Mouse (Mus musculus): ENCODE data around the gene Gusb.
A peak's percentile ranks its signal among the peaks of the same experiment; 100 is the strongest.

Gusb gene

DNA sequence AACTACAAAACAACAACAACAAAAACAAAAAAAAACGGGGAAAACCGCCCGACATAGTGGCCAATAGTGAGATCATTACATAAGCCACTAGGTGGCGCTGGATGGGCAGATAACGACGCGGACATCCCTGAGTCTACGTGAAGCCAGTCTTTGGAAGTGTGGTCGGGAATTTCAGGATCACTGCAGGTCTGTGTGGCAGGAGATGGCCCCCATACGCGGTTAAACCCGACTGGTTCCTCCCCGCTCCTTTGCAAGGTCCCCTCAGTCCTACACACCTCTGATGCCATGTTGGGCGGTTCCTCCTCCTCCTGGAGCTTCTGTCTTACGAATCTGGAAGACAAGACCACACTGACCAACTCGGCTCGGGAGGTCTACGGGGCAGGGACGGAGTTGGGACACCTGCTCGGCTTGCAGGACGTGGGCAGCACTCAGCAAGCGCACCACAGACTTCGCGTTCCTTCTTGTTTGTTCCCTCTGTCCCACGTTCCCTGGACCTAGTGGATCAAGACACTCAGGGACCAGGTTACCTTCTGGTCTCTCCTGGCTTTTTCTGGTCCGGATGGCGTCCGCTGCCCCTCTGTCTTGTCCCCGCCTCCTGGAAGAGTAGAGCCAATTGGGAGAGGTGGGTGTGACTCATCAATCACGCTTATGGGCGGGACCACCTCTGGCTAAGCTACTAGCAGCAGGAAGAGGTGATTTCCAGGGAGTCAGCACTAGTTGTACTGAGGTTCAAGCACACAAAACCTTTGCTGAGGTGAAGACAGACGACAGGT is 21.1 kb upstream of the Gusb start:
- peak; percentile 91 for DNase-seq (ENCODE audit: low spot score)

DNA sequence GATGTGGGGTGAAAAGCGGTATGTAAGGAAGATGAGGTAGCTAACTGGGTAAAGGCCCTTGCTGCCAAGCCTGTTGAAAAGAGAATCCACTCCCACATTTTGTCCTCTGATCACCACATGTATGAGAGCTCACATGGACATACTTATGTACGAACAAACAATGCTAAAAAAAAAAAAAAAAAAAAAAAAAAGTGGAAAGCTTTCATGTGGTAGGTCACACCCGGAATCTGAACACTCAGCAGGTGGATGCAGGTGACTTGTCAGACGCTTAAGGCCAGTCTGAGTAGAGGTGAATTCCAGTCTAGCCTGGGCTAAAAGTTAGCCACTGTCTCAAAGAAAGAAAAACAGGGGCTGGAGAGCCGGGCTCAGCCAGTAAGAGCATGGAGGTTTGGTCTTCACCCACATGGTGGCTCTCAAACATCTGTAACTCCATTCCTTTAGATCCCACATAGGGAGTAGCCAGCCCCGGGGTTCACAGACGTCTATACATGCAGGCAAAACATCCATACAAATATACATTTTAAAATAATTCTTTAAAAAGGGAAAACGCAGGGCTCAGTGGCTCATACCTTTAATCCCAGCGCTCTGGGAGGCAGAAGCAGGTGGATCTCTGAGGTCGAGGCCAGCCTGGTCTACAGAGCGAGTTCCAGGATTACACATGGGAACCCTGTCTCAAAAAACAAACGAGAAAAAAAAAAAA is 20.4 kb upstream of the Gusb start:
- DNase-seq (ENCODE audit: low spot score): no peak

DNA sequence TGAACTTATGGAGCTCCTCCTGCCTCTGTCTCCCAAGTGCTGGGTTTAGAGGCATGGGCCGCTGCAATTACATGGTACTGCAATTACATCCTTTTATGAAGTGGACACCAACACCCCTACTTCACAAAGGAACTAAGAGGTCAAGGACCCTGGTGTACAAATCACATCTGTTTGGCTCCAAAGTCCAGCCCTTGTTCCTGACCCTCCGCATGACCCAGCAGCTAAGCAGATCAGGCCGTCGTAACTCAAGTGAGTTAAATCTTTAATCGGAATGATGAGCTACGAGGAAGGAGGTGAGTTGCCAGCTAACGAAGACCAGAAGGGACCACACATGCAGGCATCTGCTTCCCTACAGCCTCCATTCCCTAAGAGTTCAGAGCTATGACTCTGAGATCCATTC is 19.5 kb upstream of the Gusb start:
- no peak for DNase-seq (ENCODE audit: low spot score)

DNA sequence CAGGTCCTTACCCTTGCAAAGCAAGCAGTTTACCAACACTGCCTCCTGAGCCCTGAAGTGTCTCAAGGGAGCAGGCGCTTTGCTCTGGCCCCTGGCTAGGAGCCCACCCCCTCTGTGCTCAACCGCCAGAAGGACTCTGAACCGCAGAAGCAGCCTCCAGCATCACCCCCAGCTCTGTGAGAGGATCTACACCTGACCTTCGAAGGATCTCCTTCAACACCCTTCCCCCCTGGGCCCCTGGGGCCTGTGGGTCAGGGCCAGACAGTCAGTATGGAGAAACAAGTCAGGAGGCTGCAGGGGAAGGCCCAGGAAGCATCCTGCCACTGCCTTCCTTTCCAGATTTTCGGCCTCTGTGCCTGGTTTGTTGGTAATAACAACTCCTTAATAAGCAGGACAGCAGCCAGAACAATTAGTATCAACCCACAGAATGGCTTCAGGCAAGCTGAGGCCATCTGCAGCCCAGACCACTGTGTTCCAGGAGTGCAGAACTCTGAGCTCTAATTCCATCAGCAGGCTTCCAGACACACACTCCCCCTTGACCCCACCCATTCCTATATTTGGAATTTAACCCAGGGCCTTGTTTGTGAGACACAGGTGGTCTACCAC is 18.6 kb upstream of the Gusb start:
- no peak for DNase-seq (ENCODE audit: low spot score)

DNA sequence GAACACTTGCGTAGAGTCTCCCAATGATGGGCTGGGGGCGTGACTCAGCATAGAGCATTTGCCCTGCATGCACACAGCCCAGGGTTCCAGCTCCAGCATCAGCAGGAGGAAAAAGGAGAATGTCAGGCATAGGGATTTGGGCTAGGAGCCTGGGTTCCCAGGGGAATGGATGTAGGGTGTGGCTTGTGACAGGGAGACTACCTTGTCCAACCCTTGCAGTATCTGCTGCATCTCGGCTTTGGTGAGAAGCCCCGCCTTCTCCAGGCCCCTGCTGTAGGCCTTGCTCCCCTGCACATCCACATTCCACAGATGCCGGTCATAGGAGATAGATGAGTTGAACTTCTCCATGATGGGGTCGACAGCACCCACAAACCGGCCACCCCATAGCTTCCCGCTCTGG is 16.6 kb upstream of the Gusb start:
- DNase-seq (ENCODE audit: low spot score): no peak

DNA sequence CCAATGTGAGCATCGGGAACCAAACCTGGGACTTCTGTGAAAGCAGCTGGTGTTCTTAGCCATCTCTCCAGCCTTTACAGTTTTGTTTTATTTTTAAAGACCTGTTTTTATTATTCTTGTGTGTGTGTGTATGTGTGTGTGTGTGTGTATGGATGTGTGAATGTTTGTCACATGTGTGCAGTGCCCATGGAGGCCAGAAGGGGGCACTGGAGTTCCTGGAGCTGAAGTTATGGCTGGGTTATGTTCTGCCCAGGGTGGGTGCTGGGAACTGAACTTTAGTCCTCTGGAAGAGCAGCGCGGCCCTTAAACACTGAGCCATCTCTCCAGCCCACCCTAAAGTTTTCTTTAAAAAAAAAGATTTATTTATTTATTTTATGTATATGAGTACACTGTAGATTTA is 12.3 kb upstream of the Gusb start:
- DNase-seq (ENCODE audit: low spot score): no peak

DNA sequence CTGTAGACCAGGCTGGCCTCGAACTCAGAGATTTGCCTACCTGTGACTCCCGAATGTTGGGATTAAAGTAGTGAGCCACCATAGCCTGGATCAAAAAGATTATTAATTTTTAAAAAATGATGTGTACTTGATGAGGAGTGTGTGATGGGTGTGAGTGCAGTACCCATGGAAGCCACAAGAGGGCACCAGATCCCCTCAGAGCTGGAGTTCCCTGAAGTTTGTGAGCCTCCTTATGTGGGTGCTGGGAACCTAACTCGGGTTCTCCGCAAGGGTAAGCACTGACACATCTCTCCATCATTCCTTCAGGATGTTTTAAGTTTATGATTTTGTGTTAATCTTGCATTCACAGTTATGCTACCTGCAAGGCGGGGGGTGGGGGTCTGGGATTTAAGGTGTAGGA is 8.1 kb upstream of the Gusb start:
- DNase-seq (ENCODE audit: low spot score): no peak

DNA sequence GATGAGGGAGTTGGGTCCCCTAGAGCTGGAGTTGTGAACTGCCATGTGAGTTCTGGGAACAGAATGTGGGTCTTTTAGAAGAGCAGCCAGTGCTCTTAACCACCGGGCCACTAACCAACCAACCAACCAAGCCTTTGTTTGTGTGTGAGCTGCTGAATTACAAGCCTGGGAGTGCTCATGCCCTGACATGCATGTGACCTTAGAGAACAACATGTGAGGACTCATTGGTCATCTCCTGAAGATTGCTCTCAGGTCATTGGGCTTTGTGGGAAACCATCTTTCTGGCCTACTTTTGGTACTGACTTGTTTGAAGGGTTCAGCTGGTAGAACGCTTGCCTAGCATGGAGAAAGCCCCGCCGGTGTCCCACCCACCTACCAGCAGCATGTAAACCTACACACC is 6.9 kb upstream of the Gusb start:
- DNase-seq (ENCODE audit: low spot score): no peak

DNA sequence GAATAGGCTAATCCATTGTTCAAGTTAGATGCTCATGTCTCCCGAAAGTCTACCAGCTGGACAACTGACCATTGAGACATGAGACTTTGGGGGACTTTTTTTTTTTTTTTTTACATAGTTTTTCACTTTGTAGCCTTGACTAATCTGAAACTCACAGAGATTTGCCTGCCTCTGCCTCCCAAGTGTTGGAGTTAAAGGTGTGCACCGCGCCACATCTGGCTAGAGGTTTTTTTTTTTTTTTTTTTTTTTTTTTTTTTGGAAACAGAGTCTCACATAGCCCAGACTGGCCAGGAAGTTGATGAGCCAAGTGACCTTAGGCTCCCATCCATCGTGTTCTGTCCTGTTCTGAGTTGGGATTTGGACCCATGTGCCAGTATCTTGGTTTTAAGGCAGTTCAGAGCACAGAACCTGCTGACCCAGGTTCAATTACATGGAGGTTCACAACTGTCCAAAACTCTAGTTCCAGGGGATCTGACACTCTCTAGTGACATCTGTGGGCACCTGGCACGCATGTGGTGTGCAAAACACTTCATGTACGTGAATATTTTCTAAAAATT is 5.3 kb upstream of the Gusb start:
- DNase-seq (ENCODE audit: low spot score): no peak

DNA sequence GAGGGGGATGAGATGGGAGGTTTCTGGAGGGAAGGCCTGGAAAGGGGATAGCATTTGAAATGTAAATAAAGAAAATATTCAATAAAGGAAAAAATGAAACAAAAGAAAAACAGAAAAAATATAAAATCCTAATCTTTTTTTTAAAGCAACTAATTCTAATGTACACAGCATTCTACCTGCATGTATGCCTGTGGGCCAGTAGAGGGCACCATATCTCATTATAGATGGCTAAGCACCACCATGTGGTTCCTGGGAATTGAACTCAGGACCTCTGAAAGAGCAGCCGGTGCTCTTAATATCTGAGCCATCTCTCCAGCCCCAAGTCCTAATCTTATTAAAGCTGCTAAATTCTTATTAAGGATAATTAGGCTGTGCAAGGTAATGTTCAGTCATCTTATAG is 4.5 kb upstream of the Gusb start:
- DNase-seq (ENCODE audit: low spot score): no peak

DNA sequence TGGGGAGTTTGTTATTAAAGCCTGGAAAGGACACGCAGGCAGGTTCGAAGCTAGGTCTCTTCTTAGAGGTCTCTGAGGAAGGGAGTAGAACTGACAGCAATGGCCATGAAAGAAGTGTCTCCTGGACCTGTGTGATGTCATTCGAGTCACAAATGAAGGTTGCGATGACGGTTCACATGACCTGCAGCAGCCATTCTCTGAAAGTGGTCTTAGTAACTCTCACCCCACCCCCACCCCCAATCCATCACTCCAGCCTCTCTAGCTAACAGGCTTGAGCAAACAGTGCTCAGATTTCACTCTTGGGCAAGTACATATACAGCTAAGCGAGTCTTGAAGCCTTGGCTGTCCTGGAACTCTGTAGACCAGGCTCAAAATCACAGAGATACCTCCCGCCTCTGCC is 380 bp upstream of the Gusb start:
- DNase-seq (ENCODE audit: low spot score): no peak

DNA sequence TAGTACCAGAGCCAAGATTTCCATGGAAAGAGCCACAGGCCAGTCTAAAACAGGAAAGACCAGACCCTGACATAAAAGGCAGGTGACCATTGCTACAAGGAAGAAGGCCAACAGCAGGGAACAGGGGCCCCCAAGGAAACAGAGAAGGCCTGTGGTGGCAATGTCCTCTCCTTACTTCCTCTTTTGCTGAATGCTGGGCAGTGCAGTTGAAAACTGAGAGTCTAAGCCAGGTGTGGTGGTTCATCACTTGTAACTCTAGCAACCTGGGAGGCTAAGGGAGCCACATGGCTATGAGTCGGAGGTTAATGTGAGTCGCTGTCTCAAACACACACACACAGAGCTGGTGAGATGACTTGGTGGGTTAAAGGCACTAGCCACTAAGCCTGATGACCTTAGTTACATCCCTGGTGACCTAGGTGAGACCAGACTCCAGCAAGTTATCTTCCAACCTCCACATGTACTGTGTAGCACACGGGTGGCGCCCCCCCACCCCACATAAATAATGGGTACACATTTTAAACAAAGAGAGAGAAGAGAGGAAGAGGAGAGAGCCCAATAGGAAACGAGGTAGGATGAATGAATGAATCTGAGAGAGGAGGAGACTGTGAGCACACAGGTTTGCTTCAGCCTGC is 1.4 kb downstream of the Gusb start:
- DNase-seq (ENCODE audit: low spot score): no peak

DNA sequence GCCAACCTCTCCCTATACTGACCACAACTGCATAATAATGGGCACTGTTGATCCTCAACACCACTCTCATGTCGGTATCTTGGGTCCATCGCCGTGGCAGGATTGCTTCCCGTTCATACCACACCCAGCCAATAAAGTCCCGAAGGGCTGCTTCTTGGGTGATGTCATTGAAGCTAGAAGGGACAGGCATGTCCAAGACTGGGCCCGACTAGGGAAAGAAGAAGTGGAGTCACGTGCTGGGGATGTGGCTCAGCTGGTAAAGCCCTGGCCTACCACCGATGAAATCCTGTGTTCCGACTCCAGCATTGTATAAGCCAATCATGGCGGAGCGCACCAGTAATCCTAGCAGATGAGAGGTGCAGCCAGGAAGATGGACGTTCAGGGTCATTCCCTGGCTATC is 2.1 kb downstream of the Gusb start:
- peak; percentile 20 for DNase-seq (ENCODE audit: low spot score)

DNA sequence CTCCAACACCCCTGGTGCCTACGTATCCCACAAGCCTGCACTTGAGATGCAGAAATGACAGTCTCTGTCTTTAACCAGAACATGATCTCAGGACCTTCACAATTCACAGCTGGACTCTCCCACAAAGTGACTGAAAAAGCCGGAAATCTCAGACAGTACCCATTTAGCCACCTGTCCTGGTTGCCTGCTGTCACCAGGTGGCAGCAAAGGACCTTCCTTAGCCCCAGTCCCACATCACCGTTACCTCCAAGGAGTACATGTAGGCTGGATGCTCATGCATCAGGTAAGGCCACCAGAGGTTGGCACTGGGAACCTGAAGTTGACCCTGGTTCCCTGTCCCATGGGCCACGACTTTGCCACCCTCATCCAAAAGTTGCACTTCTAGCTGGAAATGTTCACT is 3.8 kb downstream of the Gusb start:
- peak; percentile 61 for DNase-seq (ENCODE audit: low spot score)

DNA sequence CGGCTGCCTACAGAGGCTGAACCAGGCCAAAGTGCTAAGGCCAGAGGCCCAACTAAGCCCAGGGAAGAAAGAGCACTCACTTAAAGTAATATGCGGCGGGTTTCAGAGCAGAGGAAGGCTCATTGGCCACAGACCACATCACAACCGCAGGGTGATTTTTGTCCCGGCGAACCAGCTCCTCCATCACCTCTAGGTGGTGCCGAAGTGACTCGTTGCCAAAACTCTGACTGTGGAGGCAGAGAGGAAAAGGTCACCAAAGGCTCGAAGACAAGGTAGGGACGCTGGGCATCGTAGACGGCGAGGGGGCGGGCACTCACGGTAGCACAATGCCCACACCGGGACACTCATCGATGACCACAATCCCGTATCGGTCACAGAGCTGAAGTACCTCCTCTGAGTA is 5.1 kb downstream of the Gusb start:
- no peak for DNase-seq (ENCODE audit: low spot score)

DNA sequence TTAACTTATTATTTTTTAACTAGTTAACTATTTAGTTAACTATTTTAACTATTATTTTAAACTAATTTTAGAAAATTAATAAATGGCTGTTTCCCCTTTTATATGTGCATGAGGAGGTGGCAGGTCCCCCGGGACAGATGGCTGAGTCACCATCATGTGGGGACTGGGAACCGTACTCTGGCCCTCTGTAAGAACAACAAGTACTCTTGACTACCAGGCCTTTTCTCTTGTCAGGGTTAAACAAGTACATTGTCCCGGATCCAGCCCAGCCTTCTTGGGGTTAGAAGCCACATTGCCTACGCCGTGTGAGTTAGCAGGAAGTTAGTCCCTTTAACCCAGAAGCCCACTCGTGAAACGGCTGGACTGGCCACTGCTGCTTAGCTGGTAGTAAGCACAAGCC is 7.9 kb downstream of the Gusb start:
- no peak for DNase-seq (ENCODE audit: low spot score)

DNA sequence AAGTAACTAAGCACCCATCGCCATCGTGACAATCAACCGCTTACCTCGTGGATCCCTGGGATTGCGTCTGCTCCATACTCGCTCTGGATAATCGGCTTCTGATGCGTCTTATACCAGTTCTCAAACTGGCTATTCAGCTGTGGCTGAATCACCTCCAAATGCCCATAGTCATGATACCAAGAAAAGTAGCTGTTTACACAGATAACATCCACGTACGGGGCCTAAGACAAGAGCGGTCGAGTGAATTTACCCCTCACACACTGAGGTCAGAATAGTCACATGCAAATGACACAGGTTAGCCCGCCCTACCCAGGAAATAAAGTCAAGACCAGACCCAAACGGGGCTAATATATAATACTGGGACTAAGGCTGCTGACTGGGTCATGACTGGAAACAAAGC is 9.5 kb downstream of the Gusb start:
- DNase-seq (ENCODE audit: low spot score): no peak

DNA sequence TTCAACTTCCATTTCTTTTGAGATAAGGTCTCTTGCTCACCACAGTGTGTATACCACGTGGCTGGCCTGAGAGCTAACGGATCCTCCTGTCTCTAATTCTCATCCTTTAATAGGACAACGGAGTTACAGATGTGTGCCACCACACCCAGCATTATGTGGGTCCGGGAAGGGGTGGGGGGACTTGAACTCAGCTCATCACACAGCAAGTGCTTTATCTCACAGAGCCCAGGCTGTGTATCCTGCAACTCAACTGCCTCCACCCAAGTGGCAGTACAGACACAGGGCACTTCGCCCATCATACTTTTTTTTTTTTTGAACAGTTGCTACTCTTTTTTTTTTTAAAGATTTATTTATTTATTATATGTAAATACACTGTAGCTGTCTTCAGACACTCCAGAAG is 11.0 kb downstream of the Gusb start:
- DNase-seq (ENCODE audit: low spot score): no peak

DNA sequence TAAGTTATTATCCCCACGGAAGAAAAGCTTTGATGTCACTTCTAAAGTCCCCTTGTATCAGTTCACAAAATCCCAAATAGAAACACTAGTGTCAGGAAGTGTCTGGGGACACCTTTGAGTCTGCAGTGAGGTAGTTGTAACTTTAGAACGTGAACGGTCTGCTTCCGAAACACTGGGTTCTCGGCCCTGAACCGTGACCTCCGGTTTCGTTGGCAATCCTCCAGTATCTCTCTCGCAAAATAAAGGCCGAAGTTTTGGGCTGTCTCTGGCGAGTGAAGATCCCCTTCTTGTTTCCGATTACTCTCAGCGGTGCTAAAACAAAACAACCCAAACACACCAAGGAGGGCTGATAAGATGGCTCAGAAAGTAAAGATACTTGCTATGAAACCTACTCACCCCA is 13.5 kb downstream of the Gusb start:
- no peak for DNase-seq (ENCODE audit: low spot score)

DNA sequence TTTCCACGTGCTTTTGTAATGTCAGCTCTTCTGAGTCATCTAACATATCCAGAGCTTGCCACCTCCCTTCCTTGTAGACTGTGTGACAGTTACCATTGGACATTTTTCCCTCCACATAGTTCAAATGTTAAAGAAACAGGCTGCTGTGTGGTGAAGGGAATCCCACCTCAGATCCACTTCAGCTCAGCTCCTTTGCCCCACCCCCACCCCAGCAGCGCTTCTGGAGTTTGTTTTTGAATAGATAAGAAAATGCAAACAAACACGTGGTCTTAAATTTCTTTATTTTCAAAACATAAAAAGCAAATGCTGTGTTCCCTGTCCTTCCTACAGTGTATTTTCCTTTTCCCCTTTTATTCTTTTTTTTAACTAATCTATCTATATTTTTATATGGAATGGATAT is 22.6 kb downstream of the Gusb start:
- DNase-seq (ENCODE audit: low spot score): no peak

DNA sequence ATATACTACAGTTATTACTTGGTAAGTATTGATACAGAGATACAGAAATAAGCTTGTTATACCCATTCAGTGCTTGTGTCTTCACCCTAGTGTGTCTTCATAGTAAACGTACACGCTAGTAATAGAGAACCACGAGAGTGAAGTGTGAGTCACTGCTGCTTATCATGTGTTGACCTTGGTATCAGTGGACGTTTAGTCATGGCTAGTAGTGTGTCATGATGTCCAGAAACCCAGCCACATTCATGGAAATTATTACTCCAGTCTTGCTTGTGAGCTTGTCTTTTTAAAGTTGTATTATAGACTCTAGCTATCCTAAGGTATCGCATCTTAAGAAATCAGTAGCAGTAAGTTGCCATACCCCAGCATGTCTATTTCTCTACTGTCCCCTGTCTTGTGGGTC is 24.2 kb downstream of the Gusb start:
- DNase-seq (ENCODE audit: low spot score): no peak

DNA sequence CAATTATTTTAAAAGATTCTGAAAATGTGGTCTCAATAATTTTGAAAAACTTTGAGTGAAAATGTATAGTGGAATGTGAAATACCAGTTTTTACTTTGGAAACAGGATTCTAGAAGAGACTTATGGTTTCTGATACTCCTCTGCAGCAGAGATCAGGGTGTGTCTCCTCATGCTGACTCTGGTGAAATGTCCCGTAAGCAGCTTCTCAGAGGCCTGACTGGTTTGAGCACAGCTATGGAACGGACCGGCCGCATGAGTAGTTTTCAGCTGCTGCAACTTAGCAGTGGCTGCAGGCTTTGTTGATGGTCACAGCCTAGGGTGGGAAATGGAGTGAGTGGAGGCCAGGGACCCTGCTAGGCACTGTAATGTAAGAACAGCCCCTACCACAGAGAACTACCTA is 25.1 kb downstream of the Gusb start:
- DNase-seq (ENCODE audit: low spot score): no peak

DNA sequence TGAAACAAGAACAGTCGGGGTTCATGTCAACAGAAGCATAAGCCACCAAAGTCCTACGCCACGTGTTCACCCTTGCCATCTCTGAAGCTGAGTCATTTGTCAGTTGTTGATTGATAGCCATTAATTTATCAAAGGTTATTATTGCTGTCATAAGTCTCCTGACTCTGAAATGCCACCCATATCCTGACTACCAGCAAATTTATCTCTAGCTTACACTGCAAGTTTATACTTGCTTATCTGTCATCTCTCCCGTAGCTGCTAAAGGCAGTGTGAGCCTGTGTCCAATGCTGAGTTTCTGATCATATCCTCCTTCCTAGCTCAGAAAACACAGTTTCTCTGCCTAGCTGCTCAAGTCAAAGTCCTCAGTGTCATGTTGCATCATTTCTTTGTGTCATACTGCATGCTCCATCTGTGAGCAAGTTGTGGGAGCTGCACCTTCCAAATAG is 28.0 kb downstream of the Gusb start:
- DNase-seq (ENCODE audit: low spot score): no peak
